ENCODE assay signal across 23 mouse cellular contexts in the genomic region with DNA sequence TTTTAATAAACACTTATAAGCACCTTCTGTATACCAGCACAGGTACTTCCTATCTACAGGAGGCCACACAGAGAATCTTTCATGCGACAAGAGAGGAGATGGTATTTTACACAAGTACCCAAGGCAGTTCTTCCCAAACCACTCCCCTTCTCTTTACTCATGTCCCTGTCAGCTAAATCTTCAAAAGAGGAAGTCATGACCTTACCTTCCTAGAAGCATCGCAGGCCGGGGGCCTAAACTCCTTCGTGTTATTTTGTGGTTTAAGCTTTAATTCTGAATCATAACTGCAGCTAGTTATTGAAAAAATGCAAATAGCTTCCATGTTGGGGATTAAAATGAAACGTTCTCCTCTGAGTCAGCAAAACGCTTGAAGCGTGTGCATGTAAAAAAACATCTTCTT.
DNase-seq lines count a peak whose midpoint lies in the region; ATAC-seq lines count a peak whose summit lies in the region.
"Had no signal": no experiment of that assay in that cellular context is flagged by ENCODE, and none has a peak within 500 bp of the region (broad histone marks: within the 10 kb centered on the region; RNA-seq: fewer than 3 reads in every experiment).

No protein-coding gene starts in this region.

- H3K9me3 ChIP-seq in hindbrain, embryonic 11.5 days (ENCODE audit: control insufficient read depth, low read length): no peaks in the 10 kb centered on the region
- H3K9me3 ChIP-seq: embryonic facial prominence, embryonic 10.5 days; hindbrain, embryonic 12.5 days; limb, embryonic 15.5 days; midbrain, embryonic 15.5 days had no signal

- H3K27ac ChIP-seq in hindbrain, embryonic 11.5 days (ENCODE audit: low read depth, low read length): no peak overlapping the region
- H3K27ac ChIP-seq: embryonic facial prominence, embryonic 10.5 days; hindbrain, embryonic 12.5 days; kidney, postnatal 0 days; limb, embryonic 15.5 days; liver, embryonic 14.5 days; midbrain, embryonic 15.5 days had no signal

- H3K36me3 ChIP-seq in hindbrain, embryonic 11.5 days (ENCODE audit: control insufficient read depth, insufficient read depth, low read length): no peaks in the 10 kb centered on the region
- H3K36me3 ChIP-seq: embryonic facial prominence, embryonic 10.5 days; hindbrain, embryonic 12.5 days; limb, embryonic 15.5 days; midbrain, embryonic 15.5 days had no signal

- H3K27me3 ChIP-seq in hindbrain, embryonic 11.5 days (ENCODE audit: control insufficient read depth, insufficient read depth, low read length): no peaks in the 10 kb centered on the region
- H3K27me3 ChIP-seq: hindbrain, embryonic 12.5 days; limb, embryonic 15.5 days; midbrain, embryonic 15.5 days had no signal

- H3K4me1 ChIP-seq in hindbrain, embryonic 11.5 days (replicated peaks; ENCODE audit: control insufficient read depth, insufficient read depth, low read length): no peaks in the 10 kb centered on the region
- H3K4me1 ChIP-seq: embryonic facial prominence, embryonic 10.5 days; hindbrain, embryonic 12.5 days; limb, embryonic 15.5 days; midbrain, embryonic 15.5 days had no signal

- H3K4me2 ChIP-seq in hindbrain, embryonic 11.5 days (replicated peaks; ENCODE audit: low read depth, low read length): no peak overlapping the region
- H3K4me2 ChIP-seq: heart, embryonic 11.5 days; hindbrain, embryonic 12.5 days; limb, embryonic 15.5 days; lung, embryonic 14.5 days; midbrain, embryonic 15.5 days had no signal

- WGBS in hindbrain, embryonic 11.5 days: 89% methylated on average over 7 of the region's 7 CpGs

- DNase-seq in testis, postnatal 10 days (ENCODE audit: low spot score): peak; percentile 5
- no peak for DNase-seq in testis, postnatal 14 days (ENCODE audit: low spot score)
- no peak for DNase-seq in cerebellum, postnatal 14 days
- DNase-seq in cerebellum, postnatal 4 days (ENCODE audit: low spot score in 2 of 2): no peak
- no peak for DNase-seq in hindbrain, embryonic 11.5 days (ENCODE audit: low spot score)
- DNase-seq: adrenal gland, postnatal 25 days; cerebellum, adult 11-12 months; gastrocnemius, postnatal 36 days; kidney, adult 18-20 months; left cerebral cortex, postnatal 4 days; lung, embryonic 14.5 days; right cerebral cortex, adult 18-20 months had no signal

- no peak overlapping the region for H3K4me3 ChIP-seq in hindbrain, embryonic 11.5 days (ENCODE audit: low read depth, low read length)
- H3K4me3 ChIP-seq: embryonic facial prominence, embryonic 10.5 days; hindbrain, embryonic 12.5 days; limb, embryonic 15.5 days; midbrain, embryonic 15.5 days; myocyte had no signal

- ATAC-seq in common myeloid progenitor, adult 5-6 weeks (replicated peaks; ENCODE audit: low read depth, poor library complexity, severe bottlenecking): peak; percentile 97
- peak; percentile 84 for ATAC-seq in megakaryocyte, adult 5-6 weeks (ENCODE audit: poor library complexity, severe bottlenecking)
- ATAC-seq in hindbrain, embryonic 11.5 days (ENCODE audit: low FRiP score): no peak
- ATAC-seq: forebrain, embryonic 16.5 days; midbrain, embryonic 15.5 days had no signal

- H3K9ac ChIP-seq in hindbrain, embryonic 11.5 days (ENCODE audit: low read depth, low read length): no peak overlapping the region
- H3K9ac ChIP-seq: hindbrain, embryonic 12.5 days; limb, embryonic 15.5 days; liver, embryonic 14.5 days; lung, embryonic 14.5 days; midbrain, embryonic 15.5 days had no signal
